Mouse (Mus musculus) kidney, postnatal 0 days (tissue): ENCODE measurements around the gene Pxdn. TPM values are rescaled to one million over a fixed set of nuclear protein-coding genes. Genes with fewer than 3 reads are reported as not detected.

Experiments
- ATAC-seq: fragments of 200-750 bp; cut with Nextera tagmentation; replicated peaks from 2 replicates; pipeline ENCODE4 v1.8.0; 2017; ENCODE audit warnings: low read depth, moderate number of reproducible peaks, moderate TSS enrichment, moderate library complexity; ENCODE audit not compliant: low FRiP score
- DNase-seq: peaks from one replicate; pipeline ENCODE4 v3.0.0-alpha.2; 2016; ENCODE audit warnings: low spot score
- H3K27ac ChIP-seq: fragments of 300-500 bp; sonication (generic); 2 replicates; pipeline ENCODE4 v1.5.1; 2014; ENCODE audit warnings: mild to moderate bottlenecking
- H3K27me3 ChIP-seq: fragments of 300-500 bp; sonication (generic); 2 replicates; pipeline ENCODE4 v1.6.1; 2014; ENCODE audit warnings: low read length, mixed read lengths; ENCODE audit not compliant: insufficient read depth
- H3K36me3 ChIP-seq: fragments of 300-500 bp; sonication (generic); 2 replicates; pipeline ENCODE4 v1.6.1; 2014; ENCODE audit warnings: low read length, mixed read lengths; ENCODE audit not compliant: insufficient read depth
- H3K4me1 ChIP-seq: fragments of 300-500 bp; sonication (generic); replicated peaks from 2 replicates; pipeline ENCODE4 v1.6.1; 2014; ENCODE audit warnings: antibody characterized with exemption, low read length, mixed read lengths; ENCODE audit not compliant: insufficient read depth
- H3K4me2 ChIP-seq: fragments of 300-500 bp; sonication (generic); 2 replicates; pipeline ENCODE4 v1.6.1; 2014; ENCODE audit warnings: mild to moderate bottlenecking, low read length, moderate library complexity, mixed read lengths
- H3K4me3 ChIP-seq: fragments of 300-500 bp; sonication (generic); replicated peaks from 2 replicates; pipeline ENCODE4 v1.5.1; 2014; ENCODE audit warnings: low read depth, low read length
- H3K9ac ChIP-seq: fragments of 300-500 bp; sonication (generic); 2 replicates; pipeline ENCODE4 v1.6.1; 2014; ENCODE audit warnings: low read depth, low read length
- H3K9me3 ChIP-seq: fragments of 300-500 bp; sonication (generic); replicated peaks from 2 replicates; pipeline ENCODE4 v1.6.1; 2016; ENCODE audit warnings: low read length, inconsistent platforms, mixed read lengths
- CTCF ChIP-seq: IDR thresholded peaks from 2 replicates; pipeline ENCODE4 v1.5.1; 2016; ENCODE audit warnings: antibody characterized with exemption, low read depth, mild to moderate bottlenecking, moderate library complexity
- WGBS: fragments of 180-500 bp; shearing (Covaris S2); extraction: QIAGEN DNeasy Blood & Tissue Kit; methylation state at CpG from one replicate; pipeline ENCODE4 v1.1.7; 2014; 5-methylcytosine and 5-hydroxymethylcytosine counted together
- polyA plus RNA-seq: library from polyadenylated mRNA; unstranded; fragments of >200 nt; fragmentation: Nextera tagmentation; extraction: Ambion mirVana; gene quantifications from 2 replicates; pipeline ENCODE4 v1.2.1, GENCODE M21; 2015

The Pxdn gene
- polyA plus RNA-seq, 1 experiment from 2014 or later, result 49.9 TPM

- DNase-seq (no peak), ATAC-seq (no peak)
- peaks cover 40% of the 10 kb centered on the region for H3K36me3 ChIP-seq
- no peak overlapping the region for H3K4me3 ChIP-seq
- no peaks in the 10 kb centered on the region for H3K4me1 ChIP-seq
- H3K27ac ChIP-seq, result no peak overlapping the region
- H3K27me3 ChIP-seq, result no peaks in the 10 kb centered on the region
- no peak overlapping the region for H3K4me2 ChIP-seq
- WGBS, result 85% methylated on average over 14 of the region's 14 CpGs
- no peaks in the 10 kb centered on the region for H3K9me3 ChIP-seq
- TF ChIP-seq CTCF, result no peak
- no peak overlapping the region for H3K9ac ChIP-seq
These were observed 66.4 kb downstream of the Pxdn start for GRCm38 (mm10) chr12:30003680-30004364.

- H3K9me3 ChIP-seq, result no peaks in the 10 kb centered on the region
- peaks cover 45% of the 10 kb centered on the region for H3K36me3 ChIP-seq
- no peak for TF ChIP-seq CTCF
- DNase-seq (no peak), ATAC-seq (no peak)
- no peak overlapping the region for H3K4me3 ChIP-seq
- no peak overlapping the region for H3K4me2 ChIP-seq
- no peaks in the 10 kb centered on the region for H3K4me1 ChIP-seq
- no peak overlapping the region for H3K27ac ChIP-seq
- H3K27me3 ChIP-seq, result no peaks in the 10 kb centered on the region
- no peak overlapping the region for H3K9ac ChIP-seq
- 86% methylated on average over 5 of the region's 5 CpGs for WGBS
These were observed 66.9 kb downstream of the Pxdn start for GRCm38 (mm10) chr12:30004365-30004723.

- DNase-seq (no peak), ATAC-seq (no peak)
- no peak for TF ChIP-seq CTCF
- H3K27ac ChIP-seq, result no peak overlapping the region
- H3K4me3 ChIP-seq, result no peak overlapping the region
- H3K36me3 ChIP-seq, result peaks cover 41% of the 10 kb centered on the region
- H3K27me3 ChIP-seq, result no peaks in the 10 kb centered on the region
- no peak overlapping the region for H3K9ac ChIP-seq
- 78% methylated on average over 9 of the region's 9 CpGs for WGBS
- no peaks in the 10 kb centered on the region for H3K4me1 ChIP-seq
- H3K4me2 ChIP-seq, result no peak overlapping the region
- H3K9me3 ChIP-seq, result no peaks in the 10 kb centered on the region
These were observed 69.2 kb downstream of the Pxdn start for GRCm38 (mm10) chr12:30006586-30006985.

- TF ChIP-seq CTCF, result no peak
- WGBS, result 91% methylated on average over 5 of the region's 5 CpGs
- Histone ChIP-seq H3K36me3 (peaks cover 39% of the 10 kb centered on the region), H3K4me2 (no peak overlapping the region), H3K4me1 (no peaks in the 10 kb centered on the region), H3K4me3 (no peak overlapping the region), H3K27ac (no peak overlapping the region), H3K9me3 (no peaks in the 10 kb centered on the region), H3K27me3 (no peaks in the 10 kb centered on the region), H3K9ac (no peak overlapping the region)
- no peak for ATAC-seq
- DNase-seq, result no peak
These were observed 71.3 kb downstream of the Pxdn start for GRCm38 (mm10) chr12:30008741-30009140.

- no peak overlapping the region for H3K4me2 ChIP-seq
- no peak for ATAC-seq
- no peaks in the 10 kb centered on the region for H3K27me3 ChIP-seq
- H3K4me3 ChIP-seq, result no peak overlapping the region
- peaks cover 39% of the 10 kb centered on the region for H3K36me3 ChIP-seq
- 85% methylated on average over 9 of the region's 9 CpGs for WGBS
- DNase-seq, result no peak
- TF ChIP-seq CTCF, result no peak
- no peak overlapping the region for H3K27ac ChIP-seq
- H3K9me3 ChIP-seq, result no peaks in the 10 kb centered on the region
- H3K4me1 ChIP-seq, result no peaks in the 10 kb centered on the region
- H3K9ac ChIP-seq, result no peak overlapping the region
These were observed 78.1 kb downstream of the Pxdn start for GRCm38 (mm10) chr12:30015501-30015900.

GRCm38 (mm10) chr12:30017131-30017530, 79.7 kb downstream of the Pxdn start:
- Histone ChIP-seq H3K9me3 (no peaks in the 10 kb centered on the region), H3K27me3 (no peaks in the 10 kb centered on the region), H3K4me1 (no peaks in the 10 kb centered on the region), H3K36me3 (peaks cover 37% of the 10 kb centered on the region), H3K4me2 (no peak overlapping the region), H3K27ac (no peak overlapping the region), H3K9ac (no peak overlapping the region), H3K4me3 (no peak overlapping the region)
- 79% methylated on average over 3 of the region's 3 CpGs for WGBS
- no peak for TF ChIP-seq CTCF
- DNase-seq (no peak), ATAC-seq (no peak)

GRCm38 (mm10) chr12:30020447-30020846, 83.0 kb downstream of the Pxdn start:
- no peak for DNase-seq
- ATAC-seq, result no peak
- Histone ChIP-seq H3K4me2 (no peak overlapping the region), H3K9ac (no peak overlapping the region), H3K36me3 (peaks cover 11% of the 10 kb centered on the region), H3K9me3 (no peaks in the 10 kb centered on the region), H3K27ac (no peak overlapping the region), H3K27me3 (no peaks in the 10 kb centered on the region), H3K4me1 (no peaks in the 10 kb centered on the region), H3K4me3 (no peak overlapping the region)
- no peak for TF ChIP-seq CTCF
